ENCODE assay signal across 7 mouse cellular contexts in the genomic region with DNA sequence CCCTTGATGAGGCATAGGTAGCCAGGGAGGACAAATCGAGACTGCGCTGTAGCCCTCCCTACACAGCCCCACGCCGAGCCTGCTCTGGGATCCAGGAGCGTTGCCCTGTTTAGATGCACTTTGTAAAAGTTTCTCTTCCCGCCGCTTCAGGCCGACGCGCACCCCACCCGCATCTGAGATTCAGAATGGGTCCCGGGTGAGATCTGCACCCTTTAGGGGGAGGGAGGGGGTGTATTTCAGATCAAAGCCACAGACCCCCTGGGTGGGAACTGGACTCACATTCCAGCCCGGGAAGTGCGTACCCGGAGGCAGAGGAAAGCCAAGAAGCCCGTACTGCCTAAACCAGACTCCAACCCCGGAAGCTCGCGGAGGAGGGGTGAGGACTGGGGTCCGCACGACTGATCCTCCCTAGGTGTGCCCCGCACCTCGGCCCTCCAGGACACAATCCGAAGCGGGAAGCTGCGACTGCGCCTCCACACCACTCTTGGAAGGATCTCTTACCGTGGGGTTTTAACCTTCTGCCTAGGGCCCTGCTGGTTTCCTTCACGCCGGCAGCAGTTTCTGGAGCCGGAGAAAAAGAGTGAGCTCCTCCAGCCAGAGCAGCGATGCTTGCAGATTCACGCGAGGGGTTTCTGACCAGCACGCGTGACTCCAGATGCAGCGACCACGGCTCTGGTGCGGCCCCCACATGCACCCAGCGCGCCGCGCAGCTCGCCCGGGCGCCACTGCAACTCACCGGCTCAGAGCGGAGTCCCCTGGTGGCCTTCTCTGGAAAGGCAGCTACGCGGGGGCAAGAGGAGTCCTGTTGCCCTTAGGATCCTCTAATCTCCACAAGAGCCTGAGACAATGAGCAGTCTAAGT. TPM values are rescaled to one million over a fixed set of nuclear protein-coding genes. Genes with fewer than 3 reads are reported as not detected.
DNase-seq lines count a peak whose midpoint lies in the region; ATAC-seq and TF ChIP-seq lines count a peak whose summit lies in the region.

A gene (minus strand): TSS at position 734 of the 861 bp plus-strand sequence.

- ATAC-seq in embryonic facial prominence, embryonic 12.5 days (ENCODE audit: insufficient number of reproducible peaks, insufficient read depth, low FRiP score, low TSS enrichment), result peak; percentile 82
- ATAC-seq in limb, embryonic 12.5 days (ENCODE audit: insufficient number of reproducible peaks, insufficient read depth, low FRiP score, low TSS enrichment, low read depth), result peak; percentile 85
- peak; percentile 81 for ATAC-seq in midbrain, embryonic 14.5 days (ENCODE audit: low FRiP score, low TSS enrichment)

- H3K4me2 ChIP-seq in embryonic facial prominence, embryonic 12.5 days (replicated peaks), result peak within 1 kb of the TSS; percentile 86
- H3K4me2 ChIP-seq in limb, embryonic 12.5 days, result peak within 1 kb of the TSS; percentile 78
- H3K4me2 ChIP-seq in midbrain, embryonic 14.5 days (ENCODE audit: low read length), result peak within 1 kb of the TSS; percentile 93

- WGBS in embryonic facial prominence, embryonic 12.5 days, result under 1% methylated on average over 50 of the region's 50 CpGs
- under 1% methylated on average over 50 of the region's 50 CpGs for WGBS in heart, adult 2 months
- under 1% methylated on average over 50 of the region's 50 CpGs for WGBS in kidney, adult 2 months
- WGBS in limb, embryonic 12.5 days, result under 1% methylated on average over 50 of the region's 50 CpGs
- under 1% methylated on average over 50 of the region's 50 CpGs for WGBS in midbrain, embryonic 14.5 days

- no peaks in the 10 kb centered on the region for H3K36me3 ChIP-seq in embryonic facial prominence, embryonic 12.5 days
- H3K36me3 ChIP-seq in heart, adult 2 months (ENCODE audit: control insufficient read depth, insufficient read depth, low read length), result no peaks in the 10 kb centered on the region
- H3K36me3 ChIP-seq in kidney, adult 2 months (ENCODE audit: control insufficient read depth, insufficient read depth, low read length), result no peaks in the 10 kb centered on the region
- no peaks in the 10 kb centered on the region for H3K36me3 ChIP-seq in limb, embryonic 12.5 days
- no peaks in the 10 kb centered on the region for H3K36me3 ChIP-seq in midbrain, embryonic 14.5 days (ENCODE audit: control insufficient read depth, insufficient read depth, low read length)

- no peak for TF ChIP-seq EP300 in heart, adult 2 months (IDR thresholded peaks at IDR 0.05; ENCODE audit: insufficient read depth, low read depth, low read length)

- 0 out of 2 replicates have a peak, but pooled peaks cover 5% of the 10 kb centered on the region for H3K4me1 ChIP-seq in embryonic facial prominence, embryonic 12.5 days
- no peaks in the 10 kb centered on the region for H3K4me1 ChIP-seq in heart, adult 2 months (ENCODE audit: control insufficient read depth, insufficient read depth, low read length)
- peaks cover 5% of the 10 kb centered on the region; the same call in 1 of the 2 replicates for H3K4me1 ChIP-seq in kidney, adult 2 months (ENCODE audit: control insufficient read depth, insufficient read depth, low read length)
- peaks cover 11% of the 10 kb centered on the region for H3K4me1 ChIP-seq in limb, embryonic 12.5 days (replicated peaks)
- peaks cover 10% of the 10 kb centered on the region; the same call in 1 of the 2 replicates for H3K4me1 ChIP-seq in midbrain, embryonic 14.5 days (ENCODE audit: control insufficient read depth, insufficient read depth, low read length)

- no peaks in the 10 kb centered on the region for H3K79me2 ChIP-seq in heart, adult 2 months (replicated peaks; ENCODE audit: control insufficient read depth, insufficient read depth, low read length)

- no peak for TF ChIP-seq POLR2A in heart, adult 2 months (IDR thresholded peaks at IDR 0.05; ENCODE audit: insufficient read depth, low read depth, low read length)
- no peak for TF ChIP-seq POLR2A in kidney, adult 2 months (IDR thresholded peaks at IDR 0.05; ENCODE audit: low read depth, low read length)

- no peak for TF ChIP-seq CTCF in heart, adult 2 months (IDR thresholded peaks at IDR 0.05)
- TF ChIP-seq CTCF in kidney, adult 2 months (conservative IDR thresholded peaks at IDR 0.05; ENCODE audit: insufficient read depth, insufficient read length, low read depth, low read length), result peak; percentile 82

- no peaks in the 10 kb centered on the region for H3K9me3 ChIP-seq in embryonic facial prominence, embryonic 12.5 days
- H3K9me3 ChIP-seq in limb, embryonic 12.5 days, result no peaks in the 10 kb centered on the region
- no peaks in the 10 kb centered on the region for H3K9me3 ChIP-seq in midbrain, embryonic 14.5 days (ENCODE audit: control insufficient read depth, low read length)

- peak within 1 kb of the TSS; percentile 72 for H3K9ac ChIP-seq in embryonic facial prominence, embryonic 12.5 days
- peak within 1 kb of the TSS; percentile 72 for H3K9ac ChIP-seq in heart, adult 2 months (ENCODE audit: low read depth, low read length)
- peak within 1 kb of the TSS; percentile 71 for H3K9ac ChIP-seq in limb, embryonic 12.5 days (replicated peaks)
- H3K9ac ChIP-seq in midbrain, embryonic 14.5 days (replicated peaks; ENCODE audit: low read length), result peak within 1 kb of the TSS; percentile 52

- H3K4me3 ChIP-seq in embryonic facial prominence, embryonic 12.5 days, result peak within 1 kb of the TSS; percentile 58
- peak within 1 kb of the TSS; percentile 67 for H3K4me3 ChIP-seq in heart, adult 2 months
- H3K4me3 ChIP-seq in kidney, adult 2 months (ENCODE audit: insufficient read depth, low read depth, low read length), result peak within 1 kb of the TSS; percentile 82
- H3K4me3 ChIP-seq in limb, embryonic 12.5 days (replicated peaks), result peak within 1 kb of the TSS; percentile 58
- peak within 1 kb of the TSS; percentile 54 for H3K4me3 ChIP-seq in midbrain, embryonic 14.5 days (replicated peaks; ENCODE audit: low read depth, low read length)

- DNase-seq in adrenal gland, postnatal 14 days, result peak; percentile 93
- DNase-seq in heart, adult 2 months, result peak; percentile 89 to 92
- DNase-seq in kidney, adult 2 months, result peak; percentile 94
- DNase-seq in midbrain, embryonic 14.5 days, result peak; percentile 89
- DNase-seq in spleen, adult 12 weeks (ENCODE audit: low spot score), result peak; percentile 73

- intact Hi-C loops in heart, adult 2 months (cut with DNase I), result loop anchor here (1.0 to 5.0 kb wide), 3 partner anchors 35 to 199 kb away; no protein-coding TSS in a partner anchor

- peak within 1 kb of the TSS; percentile 89 for H3K27ac ChIP-seq in embryonic facial prominence, embryonic 12.5 days
- H3K27ac ChIP-seq in heart, adult 2 months, result peak within 1 kb of the TSS; percentile 69
- peak within 1 kb of the TSS; percentile 93 for H3K27ac ChIP-seq in kidney, adult 2 months (ENCODE audit: insufficient read depth, low read depth, low read length)
- peak within 1 kb of the TSS; percentile 92 for H3K27ac ChIP-seq in limb, embryonic 12.5 days
- H3K27ac ChIP-seq in midbrain, embryonic 14.5 days (replicated peaks; ENCODE audit: low read depth, low read length), result no peak within 1 kb of the TSS; the same call in 1 of the 2 replicates

- H3K27me3 ChIP-seq in embryonic facial prominence, embryonic 12.5 days, result 0 out of 2 replicates have a peak, but pooled peaks cover 2% of the 10 kb centered on the region
- no peaks in the 10 kb centered on the region for H3K27me3 ChIP-seq in heart, adult 2 months (ENCODE audit: control insufficient read depth, insufficient read depth, low read length)
- H3K27me3 ChIP-seq in kidney, adult 2 months (replicated peaks; ENCODE audit: control insufficient read depth, insufficient read depth, low read length), result no peaks in the 10 kb centered on the region
- no peaks in the 10 kb centered on the region for H3K27me3 ChIP-seq in limb, embryonic 12.5 days
- H3K27me3 ChIP-seq in midbrain, embryonic 14.5 days (ENCODE audit: control insufficient read depth, insufficient read depth, low read length), result 0 out of 2 replicates have a peak, but pooled peaks cover 3% of the 10 kb centered on the region

RNA-seq across cellular contexts. Expression of the gene that starts here (rescaled TPM):
- total RNA-seq in adrenal gland, postnatal 14 days (2021), result 20.2 and 21.0 TPM in 2 replicates
- polyA plus RNA-seq in embryonic facial prominence, embryonic 12.5 days (2016; fragmentation: Nextera tagmentation; extraction: Ambion mirVana), result 16.6 and 16.9 TPM in 2 replicates
- 1 to 10 TPM; 1.2 to 1.4 TPM for total RNA-seq in heart, adult 2 months (2021)
- 0.56 and 0.66 TPM in 2 replicates for polyA plus RNA-seq in heart, adult 2 months (2012; rRNA removed)
- polyA plus RNA-seq in kidney, adult 2 months (2012; rRNA removed), result 11.8 and 13.4 TPM in 2 replicates
- 14.3 and 15.1 TPM in 2 replicates for polyA plus RNA-seq in limb, embryonic 12.5 days (2016; fragmentation: Nextera tagmentation; extraction: Ambion mirVana)
- 3.2 and 5.5 TPM in 2 replicates for polyA plus RNA-seq in midbrain, embryonic 14.5 days (2014; fragmentation: Nextera tagmentation; extraction: Ambion mirVana)
